Mouse (Mus musculus) olfactory bulb, adult 2 months (tissue): Measurements from ENCODE around the gene Lrrtm3.

Experiments
- CTCF ChIP-seq: fragments of 200-500 bp; IDR thresholded peaks from 2 replicates; pipeline ENCODE4 v1.5.1; 2012; ENCODE audit warnings: low read depth, mild to moderate bottlenecking, low read length, moderate library complexity; ENCODE audit not compliant: insufficient read depth
- POLR2A ChIP-seq: fragments of 200-500 bp; IDR thresholded peaks from 2 replicates; pipeline ENCODE4 v1.6.1; 2012; ENCODE audit warnings: mild to moderate bottlenecking, low read depth, low read length, moderate library complexity; ENCODE audit not compliant: insufficient read depth

DNA sequence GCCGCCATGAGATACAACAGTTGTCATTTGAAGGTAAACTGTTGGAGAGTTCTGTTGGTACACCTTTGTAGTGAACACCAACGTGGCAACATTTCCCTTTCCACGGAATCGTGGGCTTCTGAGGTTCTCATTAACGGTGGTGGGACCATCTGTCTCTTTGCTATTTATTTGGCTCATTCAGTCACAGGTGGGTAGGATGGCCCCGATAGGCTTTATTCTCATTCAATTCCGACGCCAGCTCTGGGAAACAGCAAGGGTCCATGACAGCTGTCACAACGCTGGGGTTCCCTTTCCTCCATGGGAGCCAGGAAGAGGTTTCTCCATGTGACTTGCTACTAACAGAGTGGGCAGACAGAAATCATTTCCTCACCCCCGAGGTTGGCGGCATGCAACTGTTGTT lies 48.2 kb downstream of the Lrrtm3 start:
- TF ChIP-seq CTCF (no peak), POLR2A (no peak)
